Mouse (Mus musculus) liver, adult 2 months (tissue): Measurements from ENCODE around the gene Dixdc1. TPM values are rescaled to one million over a fixed set of nuclear protein-coding genes. Genes with fewer than 3 reads are reported as not detected.
A peak's percentile ranks its signal among the peaks of the same experiment; 100 is the strongest.

Experiments used
- DNase-seq: peaks from one replicate; pipeline ENCODE4 v3.0.0-alpha.2; 2011; ENCODE audit warnings: low read depth, low spot score; ENCODE audit errors: extremely low read depth
- H3K27ac ChIP-seq: fragments of 200-500 bp; replicated peaks from 2 replicates; pipeline ENCODE4 v1.5.1; 2012; ENCODE audit warnings: low read depth, mild to moderate bottlenecking, control low read depth, inconsistent platforms, low read length; ENCODE audit not compliant: insufficient read depth
- H3K27me3 ChIP-seq: fragments of 200-500 bp; 2 replicates; pipeline ENCODE4 v1.6.1; 2012; ENCODE audit warnings: mild to moderate bottlenecking, moderate library complexity, low read length, inconsistent platforms; ENCODE audit not compliant: control insufficient read depth, insufficient read depth
- H3K36me3 ChIP-seq: fragments of 200-500 bp; 2 replicates; pipeline ENCODE4 v1.6.1; 2012; ENCODE audit warnings: low read length, inconsistent platforms; ENCODE audit not compliant: control insufficient read depth, insufficient read depth
- H3K4me1 ChIP-seq: fragments of 200-500 bp; 2 replicates; pipeline ENCODE4 v1.6.1; 2011; ENCODE audit warnings: low read length; ENCODE audit not compliant: control insufficient read depth, insufficient read depth
- H3K4me3 ChIP-seq: fragments of 200-500 bp; 2 replicates; pipeline ENCODE4 v1.5.1; 2011; ENCODE audit warnings: low read depth, mild to moderate bottlenecking, control low read depth, low read length, moderate library complexity; ENCODE audit not compliant: insufficient read depth
- H3K79me2 ChIP-seq: fragments of 200-500 bp; 2 replicates; pipeline ENCODE4 v1.6.1; 2012; ENCODE audit warnings: inconsistent platforms, mild to moderate bottlenecking, low read length, moderate library complexity; ENCODE audit not compliant: control insufficient read depth, insufficient read depth
- H3K9ac ChIP-seq: fragments of 200-500 bp; 2 replicates; pipeline ENCODE4 v1.6.1; 2012; ENCODE audit warnings: low read depth, mild to moderate bottlenecking, control low read depth, inconsistent platforms, low read length
- CTCF ChIP-seq: fragments of 200-500 bp; IDR thresholded peaks from 2 replicates; pipeline ENCODE4 v1.5.1; 2011; ENCODE audit warnings: low read depth, low read length, control low read depth
- POLR2A ChIP-seq: fragments of 200-500 bp; IDR thresholded peaks from 2 replicates; pipeline ENCODE4 v1.6.1; 2011; ENCODE audit warnings: low read length, control low read depth; ENCODE audit not compliant: insufficient read depth; ENCODE audit errors: extremely low read depth
- WGBS: fragments of 180-500 bp; shearing (Covaris S2); methylation state at CpG from one replicate; pipeline ENCODE4 v1.1.7; 2018; 5-methylcytosine and 5-hydroxymethylcytosine counted together
- polyA plus RNA-seq: library from polyadenylated mRNA; depleted of rRNA; stranded (reverse); fragments of >200 nt; gene quantifications from 2 replicates; pipeline ENCODE4 v1.2.3, GENCODE M21; 2012; rRNA removed
- total RNA-seq: library from RNA; depleted of rRNA; stranded (reverse); fragments of >200 nt; gene quantifications from 2 replicates; pipeline ENCODE4 v1.2.3, GENCODE M21; 2014; rRNA removed

The Dixdc1 gene
- total RNA-seq (20.3 and 22.8 TPM in 2 replicates), polyA plus RNA-seq (3.7 and 4.6 TPM in 2 replicates)

- Histone ChIP-seq H3K79me2 (no peaks in the 10 kb centered on the region; the same call in 1 of the 2 replicates), H3K27me3 (no peaks in the 10 kb centered on the region), H3K9ac (no peak within 1 kb of the TSS), H3K27ac (peak within 1 kb of the TSS; percentile 55), H3K36me3 (peaks cover 2% of the 10 kb centered on the region; the same call in 1 of the 2 replicates), H3K4me1 (peaks cover 3% of the 10 kb centered on the region; the same call in 1 of the 2 replicates), H3K4me3 (no peak within 1 kb of the TSS)
- 7% methylated on average over 36 of the region's 36 CpGs for WGBS
- TF ChIP-seq POLR2A (no peak), CTCF (no peak)
- peak; percentile 88 for DNase-seq
These were observed at the start of gene Dixdc1 for GRCm38 (mm10) chr9:50738914-50739870. Gene Dixdc1 (minus strand): TSS chr9:50739517.

GRCm38 (mm10) chr9:50782155-50782554 lies 42.8 kb upstream of the Dixdc1 start:
- H3K4me3 ChIP-seq: no peak overlapping the region
- 86% methylated on average over 2 of the region's 2 CpGs for WGBS
- no peak overlapping the region for H3K27ac ChIP-seq
- H3K4me1 ChIP-seq: no peaks in the 10 kb centered on the region
- no peaks in the 10 kb centered on the region for H3K27me3 ChIP-seq
- DNase-seq: peak; percentile 26
- no peaks in the 10 kb centered on the region for H3K79me2 ChIP-seq
- peaks cover 23% of the 10 kb centered on the region for H3K36me3 ChIP-seq
- TF ChIP-seq POLR2A (no peak), CTCF (peak; percentile 59)
- H3K9ac ChIP-seq: no peak overlapping the region

GRCm38 (mm10) chr9:50776162-50776760 lies 36.9 kb upstream of the Dixdc1 start:
- peaks cover 4% of the 10 kb centered on the region; the same call in 1 of the 2 replicates for H3K79me2 ChIP-seq
- H3K27ac ChIP-seq: no peak overlapping the region
- no peak for DNase-seq
- 80% methylated on average over 11 of the region's 11 CpGs for WGBS
- TF ChIP-seq POLR2A: no peak
- no peak for TF ChIP-seq CTCF
- H3K9ac ChIP-seq: no peak overlapping the region
- H3K27me3 ChIP-seq: no peaks in the 10 kb centered on the region
- H3K4me3 ChIP-seq: no peak overlapping the region
- H3K4me1 ChIP-seq: peaks cover 9% of the 10 kb centered on the region; the same call in 1 of the 2 replicates
- peaks cover 11% of the 10 kb centered on the region; the same call in 1 of the 2 replicates for H3K36me3 ChIP-seq

- under 1% methylated on average over 30 of the region's 30 CpGs for WGBS
These were observed 36.4 kb upstream of the Dixdc1 start for GRCm38 (mm10) chr9:50775662-50776126.

GRCm38 (mm10) chr9:50774991-50775612 lies 35.8 kb upstream of the Dixdc1 start, which contains the start of the genes Alg9 and 1110032A03Rik:
Gene Alg9 (plus strand): TSS chr9:50775019.
Gene 1110032A03Rik (minus strand): TSS chr9:50775520.
- peaks cover 9% of the 10 kb centered on the region; the same call in 1 of the 2 replicates for H3K4me1 ChIP-seq
- H3K9ac ChIP-seq: peak within 1 kb of the TSS; percentile 96
- H3K27me3 ChIP-seq: no peaks in the 10 kb centered on the region
- peak within 1 kb of the TSS; percentile 78 for H3K4me3 ChIP-seq
- no peak for TF ChIP-seq CTCF
- no peak for TF ChIP-seq POLR2A
- under 1% methylated on average over 51 of the region's 51 CpGs for WGBS
- peak; percentile 78 for DNase-seq
- H3K36me3 ChIP-seq: peaks cover 1% of the 10 kb centered on the region; the same call in 1 of the 2 replicates
- peaks cover 4% of the 10 kb centered on the region; the same call in 1 of the 2 replicates for H3K79me2 ChIP-seq
- H3K27ac ChIP-seq: peak within 1 kb of the TSS; percentile 48

More at GRCm38 (mm10) chr9:50775662-50776126, 36.4 kb upstream of the Dixdc1 start:
- H3K27me3 ChIP-seq: no peaks in the 10 kb centered on the region
- peak overlapping the region; percentile 96 for H3K9ac ChIP-seq
- no peak overlapping the region for H3K27ac ChIP-seq
- peaks cover 9% of the 10 kb centered on the region; the same call in 1 of the 2 replicates for H3K4me1 ChIP-seq
- peak overlapping the region; percentile 78 for H3K4me3 ChIP-seq
- H3K36me3 ChIP-seq: peaks cover 7% of the 10 kb centered on the region; the same call in 1 of the 2 replicates
- no peak for DNase-seq
- H3K79me2 ChIP-seq: peaks cover 4% of the 10 kb centered on the region; the same call in 1 of the 2 replicates
- no peak for TF ChIP-seq CTCF
- no peak for TF ChIP-seq POLR2A
